Mouse (Mus musculus) liver (tissue): ENCODE results near the gene Gm49369.
A peak's percentile ranks its signal among the peaks of the same experiment; 100 is the strongest.
"Not testable (repeated sequence)": the region's sequence is repeated elsewhere in the genome, so short reads cannot be mapped to it uniquely, and the experiment has no call there.

Experiments
- DNase-seq: peaks from one replicate; pipeline ENCODE4 v3.0.0-alpha.2; 2020; ENCODE audit warnings: mixed read lengths

Gene Gm49369

GRCm38 (mm10) chr7:142382567-142382966, at the start of gene Gm49369:
Gene Gm49369 (minus strand): TSS chr7:142382667.
- no peak for DNase-seq

GRCm38 (mm10) chr7:142431106-142431505, 48.6 kb upstream of the Gm49369 start:
- DNase-seq, result no peak

- peak; percentile 49 for DNase-seq
Measured at GRCm38 (mm10) chr7:142430160-142430678, 47.8 kb upstream of the Gm49369 start.

- peak; percentile 71 for DNase-seq
Measured at GRCm38 (mm10) chr7:142428213-142428612, 45.7 kb upstream of the Gm49369 start.

GRCm38 (mm10) chr7:142425641-142426213, 43.3 kb upstream of the Gm49369 start:
- peak; percentile 34 for DNase-seq

- peak; percentile 47 for DNase-seq
Measured at GRCm38 (mm10) chr7:142421826-142422225, 39.4 kb upstream of the Gm49369 start.

DNA sequence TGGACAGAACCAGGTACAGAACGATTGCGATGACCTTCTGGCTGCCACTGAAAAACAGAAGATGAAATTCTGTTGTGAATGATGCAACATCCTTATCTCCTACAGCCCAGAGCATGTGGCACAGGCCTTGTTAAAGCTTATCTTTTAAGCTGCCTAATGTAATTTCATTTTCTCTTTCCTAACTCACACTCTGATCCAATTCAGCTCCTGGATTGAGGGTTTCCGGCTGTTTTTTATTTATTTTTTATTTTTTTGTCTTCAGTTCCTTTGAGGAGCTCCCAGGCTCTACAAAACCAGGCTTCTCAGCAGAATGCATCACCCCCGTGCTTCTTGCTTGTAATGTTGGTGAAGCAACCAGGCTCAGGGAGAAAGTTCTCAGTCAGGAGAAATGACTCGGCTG, 37.4 kb upstream of the Gm49369 start:
- DNase-seq, result peak; percentile 59

DNA sequence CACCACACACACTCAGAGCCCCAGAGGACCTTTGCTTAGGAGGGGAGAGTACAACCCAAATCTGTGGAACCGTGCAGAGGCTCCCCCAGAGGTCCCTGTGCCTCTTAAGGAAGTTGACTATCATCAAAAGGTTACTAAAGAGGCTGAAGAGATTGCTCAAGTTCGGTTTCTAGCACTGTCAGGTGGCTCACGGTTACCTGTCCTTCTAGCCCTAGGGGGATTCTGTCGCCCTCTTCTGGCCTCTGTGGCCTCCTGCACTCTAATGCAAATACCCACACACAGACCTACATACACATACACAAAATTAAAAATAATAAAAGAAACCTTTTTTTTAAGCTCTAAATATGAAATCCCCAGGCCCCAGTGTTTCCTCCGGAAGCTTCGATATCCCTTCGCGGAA, 36.2 kb upstream of the Gm49369 start:
- DNase-seq, result no peak

DNA sequence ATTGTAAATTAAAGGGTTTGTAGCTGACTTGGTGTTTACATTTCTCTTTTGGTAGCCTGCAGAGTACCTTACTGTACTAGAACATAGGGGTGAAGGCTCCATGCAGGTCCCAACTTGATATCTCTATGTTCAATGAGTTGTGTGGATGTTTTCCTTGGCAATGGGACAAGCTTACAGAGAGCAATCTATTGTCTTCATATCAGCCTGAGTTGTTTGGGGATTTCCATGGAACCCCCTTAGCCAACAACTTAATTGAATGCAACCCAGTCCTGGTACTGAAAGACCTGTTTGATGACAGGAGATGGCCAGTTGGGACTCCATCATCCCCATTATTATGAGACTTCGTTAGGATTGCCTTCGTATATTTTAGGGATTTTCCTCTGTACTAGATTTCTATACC, 35.6 kb upstream of the Gm49369 start:
- no peak for DNase-seq

DNA sequence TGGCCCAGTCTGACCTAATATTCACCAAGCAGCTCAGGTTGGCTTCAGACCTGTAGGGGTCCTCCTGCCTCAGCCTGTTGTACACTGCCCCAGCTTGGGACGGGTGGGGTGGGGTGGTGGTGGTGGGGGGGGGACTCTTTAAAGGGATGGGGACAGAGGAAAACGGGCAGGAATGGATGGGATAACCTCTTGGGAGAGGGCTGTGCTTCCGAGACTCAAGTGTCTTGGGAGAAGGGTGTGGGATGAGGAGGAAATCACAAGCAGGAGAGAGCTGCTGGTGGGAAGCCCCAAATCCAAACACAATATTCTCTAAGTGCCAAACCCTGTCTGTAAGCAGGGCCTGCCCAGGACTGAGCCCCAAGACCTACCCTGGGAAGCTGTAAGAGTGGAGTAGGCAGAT, 33.8 kb upstream of the Gm49369 start:
- DNase-seq, result no peak

- DNase-seq, result no peak
Measured at GRCm38 (mm10) chr7:142415314-142415713, 32.8 kb upstream of the Gm49369 start.

DNA sequence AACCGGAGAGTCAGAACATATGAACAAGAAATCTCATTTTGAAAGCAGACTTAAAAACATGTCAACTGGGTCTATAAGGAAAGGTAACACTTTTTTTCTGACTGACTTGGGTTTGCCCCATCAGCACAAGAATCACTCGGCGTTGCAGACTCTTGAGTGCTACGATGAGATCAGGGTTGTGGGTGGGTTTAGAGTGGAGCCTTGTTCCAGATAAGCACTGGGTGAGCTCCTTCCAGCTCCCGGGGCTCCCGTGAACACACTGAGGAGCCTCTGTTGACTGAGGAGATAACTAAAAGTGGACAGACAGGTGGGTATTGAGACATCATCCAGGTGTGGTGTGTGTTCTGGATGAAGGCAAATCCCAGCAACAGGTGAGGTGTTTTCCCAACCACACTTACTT, 30.8 kb upstream of the Gm49369 start:
- peak; percentile 56 for DNase-seq

DNA sequence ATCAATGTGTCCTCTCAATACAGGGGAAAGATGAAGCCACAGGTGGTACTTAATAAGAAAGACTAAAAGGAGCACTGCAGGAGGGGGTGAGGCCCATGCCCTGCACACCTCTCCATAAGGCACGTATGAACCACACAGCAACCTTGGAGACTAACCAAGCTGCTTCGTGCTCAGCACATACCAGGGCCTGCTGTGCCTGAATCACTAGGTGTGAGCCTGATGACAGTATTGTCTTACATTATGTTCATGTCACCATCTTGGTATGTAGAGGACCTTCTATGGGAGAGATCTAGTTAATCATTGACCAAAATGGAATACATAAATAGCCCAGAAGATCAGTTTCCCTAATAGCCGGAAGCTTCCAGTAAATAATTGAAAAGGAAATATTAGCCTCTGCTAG, 27.1 kb upstream of the Gm49369 start:
- no peak for DNase-seq

DNA sequence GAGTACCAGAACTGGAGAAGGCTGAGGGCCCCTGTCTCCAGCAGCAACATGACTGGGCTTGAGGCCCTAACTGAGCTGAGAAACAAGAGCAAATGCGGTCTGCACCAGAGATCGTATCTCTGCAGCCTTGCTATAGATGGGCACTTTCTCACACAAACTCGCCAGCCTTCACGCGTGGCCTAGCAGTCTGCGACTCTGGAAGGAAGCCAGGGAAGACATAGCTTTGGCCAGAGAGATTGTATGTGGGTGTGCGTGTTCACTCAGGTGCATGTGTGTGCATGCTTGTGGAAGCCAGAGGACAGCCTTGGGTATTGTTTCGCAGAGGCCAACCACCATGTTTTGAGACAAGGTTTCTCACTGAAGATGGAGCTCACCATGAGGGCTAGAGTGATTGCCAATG, 26.2 kb upstream of the Gm49369 start:
- DNase-seq, result no peak

DNA sequence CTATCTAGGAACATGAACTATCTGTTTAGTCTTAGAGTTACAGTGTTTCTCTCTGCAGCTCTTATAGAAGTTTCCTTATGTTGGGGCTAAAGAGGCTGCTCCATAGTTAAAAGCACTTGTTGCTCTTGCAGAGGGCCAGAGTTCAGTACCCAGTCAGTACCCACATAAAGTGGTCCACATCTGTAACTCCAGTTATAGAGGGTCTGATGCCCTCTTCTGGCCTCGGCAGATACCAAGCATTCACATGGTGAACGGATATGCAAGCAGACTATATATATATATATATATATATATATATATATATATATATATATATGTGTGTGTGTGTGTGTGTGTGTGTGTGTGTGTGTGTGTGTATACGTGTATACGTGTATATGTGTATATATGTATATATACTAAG, 25.5 kb upstream of the Gm49369 start:
- DNase-seq, result no peak

- DNase-seq, result not testable (repeated sequence)
Measured at GRCm38 (mm10) chr7:142405134-142405533, 22.7 kb upstream of the Gm49369 start.

GRCm38 (mm10) chr7:142403591-142403990, 21.1 kb upstream of the Gm49369 start:
- DNase-seq, result no peak

DNA sequence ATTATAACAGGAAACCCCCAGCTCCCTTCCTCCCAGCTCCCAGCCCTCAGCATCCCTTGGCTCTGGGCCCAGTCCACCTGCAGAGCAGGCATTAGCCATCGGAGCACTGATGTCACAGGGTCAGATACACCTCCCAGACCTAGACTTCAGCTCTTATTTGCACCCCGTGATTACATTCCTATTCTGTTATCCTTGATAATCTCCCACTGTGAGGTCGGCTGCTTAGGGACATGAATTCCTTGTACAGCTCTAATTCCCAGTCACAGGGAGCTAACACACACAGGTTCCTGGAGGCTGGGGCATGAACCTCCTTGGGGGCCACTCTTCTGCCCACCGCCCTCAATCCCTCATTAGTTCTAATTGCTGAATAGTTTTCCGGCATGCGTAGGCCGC, 18.3 kb upstream of the Gm49369 start:
- DNase-seq, result no peak

GRCm38 (mm10) chr7:142400112-142400749, 17.8 kb upstream of the Gm49369 start:
- no peak for DNase-seq

DNA sequence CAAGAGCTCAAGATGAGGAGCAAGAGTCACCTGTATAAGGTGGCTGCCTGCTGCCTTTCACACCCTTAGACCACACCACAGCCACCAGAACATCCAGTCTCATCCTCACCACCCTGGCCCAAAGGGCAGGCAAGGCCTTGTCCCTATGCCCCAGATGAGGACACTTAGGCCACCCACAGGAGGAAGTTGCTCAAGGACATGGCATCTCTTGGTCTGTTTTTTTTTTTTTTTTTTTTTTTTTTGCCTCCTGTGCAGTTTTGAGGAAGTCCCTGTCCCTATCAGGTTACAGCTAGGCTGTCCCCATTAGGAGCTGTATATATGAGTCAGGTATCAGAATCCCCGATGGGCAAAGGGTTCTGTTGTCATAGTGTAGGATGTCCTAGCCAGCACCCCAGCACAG, 16.8 kb upstream of the Gm49369 start:
- no peak for DNase-seq

GRCm38 (mm10) chr7:142398052-142398451, 15.6 kb upstream of the Gm49369 start:
- DNase-seq, result no peak

- DNase-seq, result no peak
Measured at GRCm38 (mm10) chr7:142396611-142397010, 14.1 kb upstream of the Gm49369 start.

- no peak for DNase-seq
Measured at GRCm38 (mm10) chr7:142395472-142395871, 13.0 kb upstream of the Gm49369 start.

DNA sequence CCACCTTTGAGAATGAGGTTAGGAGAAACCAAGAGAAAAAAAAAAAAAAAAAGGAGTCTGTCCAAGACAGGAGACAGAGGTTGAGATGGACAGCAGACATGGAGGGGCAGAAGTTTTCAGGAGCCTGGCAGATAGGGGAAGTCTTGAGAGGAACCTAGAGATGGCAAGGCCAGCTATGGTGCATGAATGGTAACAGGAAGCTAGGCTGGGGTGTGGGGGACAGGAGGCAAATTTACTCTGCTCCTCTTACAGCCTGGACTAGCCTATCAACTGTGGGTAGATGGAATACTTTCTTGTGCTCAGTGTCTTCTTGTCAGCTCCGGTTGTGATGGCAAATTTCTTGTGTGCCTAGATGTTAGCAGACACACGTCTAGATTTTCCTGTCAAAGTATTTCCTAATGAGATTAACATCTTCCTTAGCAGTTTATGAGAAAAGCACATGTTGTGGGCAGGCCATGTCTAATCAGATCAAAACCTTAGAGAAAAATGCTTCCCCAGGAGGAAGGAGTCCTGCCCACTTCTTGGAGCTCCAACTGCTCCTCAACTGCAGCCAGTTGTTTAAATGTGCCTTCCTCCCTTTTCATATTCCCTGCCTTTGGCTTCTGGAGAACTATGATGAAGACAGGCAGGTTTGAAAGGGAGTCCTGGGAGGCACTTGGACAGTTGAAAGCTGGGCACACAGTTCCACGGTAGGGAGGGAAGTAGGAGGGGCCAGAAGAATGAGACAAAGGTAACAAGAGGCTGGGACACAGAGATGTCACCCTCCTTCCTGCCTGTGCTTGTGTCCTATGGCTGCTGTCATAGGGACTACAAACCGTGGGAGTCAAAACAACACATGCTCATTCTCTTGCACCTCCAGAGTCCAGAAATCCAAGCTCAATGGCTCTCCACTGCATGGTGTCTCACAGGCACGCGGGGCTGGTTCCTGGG, 12.1 kb upstream of the Gm49369 start:
- peak; percentile 8 for DNase-seq
